Mouse (Mus musculus) embryonic facial prominence, embryonic 15.5 days (tissue): ENCODE data around the gene Oip5. TPM values are rescaled to one million over a fixed set of nuclear protein-coding genes. Genes with fewer than 3 reads are reported as not detected.

Source experiments
- ATAC-seq: fragments of 200-750 bp; cut with Nextera tagmentation; 2 replicates; pipeline ENCODE4 v1.8.0; 2017; ENCODE audit warnings: low read depth, moderate TSS enrichment; ENCODE audit not compliant: insufficient number of reproducible peaks, low FRiP score, low TSS enrichment
- H3K27ac ChIP-seq: fragments of 300-500 bp; sonication (generic); replicated peaks from 2 replicates; pipeline ENCODE4 v1.5.1; 2015; ENCODE audit warnings: mild to moderate bottlenecking, inconsistent platforms
- H3K27me3 ChIP-seq: fragments of 300-500 bp; sonication (generic); 2 replicates; pipeline ENCODE4 v1.6.1; 2015; ENCODE audit warnings: inconsistent platforms
- H3K36me3 ChIP-seq: fragments of 300-500 bp; sonication (generic); 2 replicates; pipeline ENCODE4 v1.6.1; 2015; ENCODE audit warnings: mild to moderate bottlenecking, inconsistent platforms
- H3K4me1 ChIP-seq: fragments of 300-500 bp; sonication (generic); 2 replicates; pipeline ENCODE4 v1.6.1; 2015; ENCODE audit warnings: inconsistent platforms
- H3K4me2 ChIP-seq: fragments of 300-500 bp; sonication (generic); replicated peaks from 2 replicates; pipeline ENCODE4 v1.6.1; 2015; ENCODE audit warnings: mild to moderate bottlenecking, inconsistent platforms
- H3K4me3 ChIP-seq: fragments of 300-500 bp; sonication (generic); replicated peaks from 2 replicates; pipeline ENCODE4 v1.5.1; 2015; ENCODE audit warnings: mild to moderate bottlenecking, inconsistent platforms
- H3K9ac ChIP-seq: fragments of 300-500 bp; sonication (generic); 2 replicates; pipeline ENCODE4 v1.6.1; 2015; ENCODE audit warnings: inconsistent platforms
- H3K9me3 ChIP-seq: fragments of 300-500 bp; sonication (generic); replicated peaks from 2 replicates; pipeline ENCODE4 v1.6.1; 2016; ENCODE audit warnings: inconsistent platforms
- WGBS: fragments of 180-500 bp; shearing (Covaris S2); methylation state at CpG from one replicate; pipeline ENCODE4 v1.1.7; 2015; 5-methylcytosine and 5-hydroxymethylcytosine counted together
- polyA plus RNA-seq: library from polyadenylated mRNA; unstranded; fragments of >200 nt; fragmentation: Nextera tagmentation; extraction: Ambion mirVana; gene quantifications from 2 replicates; pipeline ENCODE4 v1.2.1, GENCODE M21; 2015

The Oip5 gene
- polyA plus RNA-seq, 1 experiment from 2014 or later = 17.3 TPM

- WGBS = 87% methylated on average over 8 of the region's 8 CpGs
- no peak for ATAC-seq
- Histone ChIP-seq H3K9me3 (no peaks in the 10 kb centered on the region), H3K9ac (no peak overlapping the region), H3K27me3 (no peaks in the 10 kb centered on the region), H3K36me3 (0 out of 2 replicates have a peak, but pooled peaks cover 4% of the 10 kb centered on the region), H3K4me3 (no peak overlapping the region), H3K27ac (no peak overlapping the region), H3K4me1 (no peaks in the 10 kb centered on the region), H3K4me2 (no peak overlapping the region)
These were observed 34.0 kb downstream of the Oip5 start for GRCm38 (mm10) chr2:119584282-119584681.

- H3K27me3 ChIP-seq = no peaks in the 10 kb centered on the region
- 51% methylated on average over 2 of the region's 2 CpGs for WGBS
- H3K4me2 ChIP-seq = no peak overlapping the region
- no peaks in the 10 kb centered on the region for H3K4me1 ChIP-seq
- H3K9ac ChIP-seq = no peak overlapping the region
- H3K36me3 ChIP-seq = 0 out of 2 replicates have a peak, but pooled peaks cover 4% of the 10 kb centered on the region
- H3K27ac ChIP-seq = no peak overlapping the region
- H3K4me3 ChIP-seq = no peak overlapping the region
- H3K9me3 ChIP-seq = no peaks in the 10 kb centered on the region
- no peak for ATAC-seq
These were observed 34.8 kb downstream of the Oip5 start for GRCm38 (mm10) chr2:119583439-119583838.

GRCm38 (mm10) chr2:119581571-119581970 is 36.7 kb downstream of the Oip5 start:
- Histone ChIP-seq H3K4me2 (no peak overlapping the region), H3K4me1 (no peaks in the 10 kb centered on the region), H3K4me3 (no peak overlapping the region), H3K9me3 (no peaks in the 10 kb centered on the region), H3K36me3 (0 out of 2 replicates have a peak, but pooled peaks cover 4% of the 10 kb centered on the region), H3K9ac (no peak overlapping the region), H3K27ac (no peak overlapping the region), H3K27me3 (no peaks in the 10 kb centered on the region)
- ATAC-seq = no peak
- 90% methylated on average over 3 of the region's 3 CpGs for WGBS

GRCm38 (mm10) chr2:119572471-119572870 is 45.8 kb downstream of the Oip5 start:
- Histone ChIP-seq H3K9me3 (no peaks in the 10 kb centered on the region), H3K4me2 (no peak overlapping the region), H3K4me3 (no peak overlapping the region), H3K4me1 (no peaks in the 10 kb centered on the region), H3K36me3 (peaks cover 19% of the 10 kb centered on the region), H3K27me3 (no peaks in the 10 kb centered on the region), H3K27ac (no peak overlapping the region), H3K9ac (no peak overlapping the region)
- 83% methylated on average over 1 of the region's 1 CpGs for WGBS
- ATAC-seq = no peak

GRCm38 (mm10) chr2:119566182-119566855 is 52.0 kb downstream of the Oip5 start:
- Histone ChIP-seq H3K4me2 (no peak overlapping the region), H3K4me3 (no peak overlapping the region), H3K4me1 (no peaks in the 10 kb centered on the region), H3K27me3 (no peaks in the 10 kb centered on the region), H3K36me3 (no peaks in the 10 kb centered on the region; the same call in 1 of the 2 replicates), H3K9ac (no peak overlapping the region), H3K27ac (no peak overlapping the region), H3K9me3 (no peaks in the 10 kb centered on the region)
- WGBS = 88% methylated on average over 7 of the region's 7 CpGs
- ATAC-seq = no peak

GRCm38 (mm10) chr2:119565284-119565683 is 53.0 kb downstream of the Oip5 start:
- Histone ChIP-seq H3K4me1 (no peaks in the 10 kb centered on the region), H3K9ac (no peak overlapping the region), H3K4me3 (no peak overlapping the region), H3K27ac (no peak overlapping the region), H3K36me3 (no peaks in the 10 kb centered on the region; the same call in 1 of the 2 replicates), H3K9me3 (no peaks in the 10 kb centered on the region), H3K4me2 (no peak overlapping the region), H3K27me3 (no peaks in the 10 kb centered on the region)
- WGBS = 88% methylated on average over 4 of the region's 4 CpGs
- no peak for ATAC-seq

GRCm38 (mm10) chr2:119561794-119562193 is 56.5 kb downstream of the Oip5 start:
- H3K9me3 ChIP-seq = no peaks in the 10 kb centered on the region
- ATAC-seq = no peak
- H3K4me3 ChIP-seq = no peak overlapping the region
- H3K9ac ChIP-seq = no peak overlapping the region
- H3K4me1 ChIP-seq = no peaks in the 10 kb centered on the region; the same call in 1 of the 2 replicates
- H3K4me2 ChIP-seq = no peak overlapping the region
- WGBS = 63% methylated on average over 3 of the region's 3 CpGs
- H3K27me3 ChIP-seq = no peaks in the 10 kb centered on the region
- no peaks in the 10 kb centered on the region; the same call in 1 of the 2 replicates for H3K36me3 ChIP-seq
- H3K27ac ChIP-seq = no peak overlapping the region

Other genes starting within 250 kb of the Oip5 start
- 4.1 and 4.2 TPM in 2 replicates for gene Ino80, start 140.8 kb downstream of the Oip5 start, polyA plus RNA-seq
- gene Exd1, start 70.8 kb downstream of the Oip5 start, polyA plus RNA-seq = 0.29 and 0.43 TPM in 2 replicates
- 69.3 and 70.3 TPM in 2 replicates for gene Chp1, start 70.8 kb downstream of the Oip5 start, polyA plus RNA-seq
- 57.3 and 60.0 TPM in 2 replicates for gene Nusap1, start 171 bp downstream of the Oip5 start, polyA plus RNA-seq
- 43.7 and 44.1 TPM in 2 replicates for gene Ndufaf1, start 44.4 kb upstream of the Oip5 start, polyA plus RNA-seq
- gene Rtf1, start 56.6 kb upstream of the Oip5 start, polyA plus RNA-seq = 42.0 and 45.5 TPM in 2 replicates
- 1.7 and 2.0 TPM in 2 replicates for gene Itpka, start 123.9 kb upstream of the Oip5 start, polyA plus RNA-seq
- 0.24 and 0.49 TPM in 2 replicates for gene Ltk, start 142.0 kb upstream of the Oip5 start, polyA plus RNA-seq
- 24.5 and 25.8 TPM in 2 replicates for gene Rpap1, start 169.1 kb upstream of the Oip5 start, polyA plus RNA-seq
- 31.2 and 31.8 TPM in 2 replicates for gene Tyro3, start 179.3 kb upstream of the Oip5 start, polyA plus RNA-seq